Mouse (Mus musculus) frontal cortex, adult (tissue): Measurements from ENCODE around the gene P2rx4.
A peak's percentile ranks its signal among the peaks of the same experiment; 100 is the strongest.

Experiments used
- ATAC-seq: cut with Nextera tagmentation; 2 replicates; pipeline ENCODE4 v1.9.2; 2017; ENCODE audit warnings: mild to moderate bottlenecking, moderate library complexity, mixed read lengths; ENCODE audit not compliant: low TSS enrichment

Gene P2rx4

DNA sequence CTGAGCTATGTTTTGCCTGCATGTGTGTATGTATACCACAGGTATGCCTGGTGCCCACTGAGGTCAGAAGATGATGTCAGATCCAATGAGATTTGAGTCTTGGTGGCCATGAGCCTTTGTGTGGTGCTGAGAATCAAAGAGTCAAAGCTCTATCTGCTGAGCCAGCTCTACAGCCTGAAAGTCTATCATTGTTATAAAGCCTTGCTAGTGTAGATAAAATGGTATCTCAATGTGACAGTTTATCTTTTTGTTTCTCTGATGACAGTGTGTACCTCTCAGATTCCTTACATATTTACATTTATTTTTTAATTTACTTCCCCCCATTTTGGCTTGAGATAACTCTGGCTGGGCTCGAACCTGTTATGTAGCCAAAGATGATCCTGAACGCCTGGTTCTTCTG, 3.8 kb upstream of the P2rx4 start:
- no peak for ATAC-seq

DNA sequence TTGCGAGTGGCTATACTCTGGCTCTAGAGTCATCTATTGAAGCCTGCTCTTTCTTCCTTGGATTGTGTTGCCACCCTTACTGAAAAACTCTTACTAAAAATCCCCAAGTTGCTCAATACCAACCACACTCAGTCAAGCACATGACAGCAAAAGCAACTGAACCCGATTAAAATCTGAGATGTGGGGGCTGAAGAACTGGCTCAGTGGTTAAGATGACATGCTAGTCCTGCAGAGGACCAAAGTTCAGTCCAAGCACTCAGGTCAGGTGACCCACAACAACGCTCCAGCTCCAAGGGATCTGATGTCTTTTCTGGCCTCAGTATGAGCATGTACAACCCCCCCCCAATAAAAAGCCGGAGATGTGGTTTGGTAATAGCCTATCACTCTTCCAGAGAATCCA, 2.8 kb upstream of the P2rx4 start:
- no peak for ATAC-seq

DNA sequence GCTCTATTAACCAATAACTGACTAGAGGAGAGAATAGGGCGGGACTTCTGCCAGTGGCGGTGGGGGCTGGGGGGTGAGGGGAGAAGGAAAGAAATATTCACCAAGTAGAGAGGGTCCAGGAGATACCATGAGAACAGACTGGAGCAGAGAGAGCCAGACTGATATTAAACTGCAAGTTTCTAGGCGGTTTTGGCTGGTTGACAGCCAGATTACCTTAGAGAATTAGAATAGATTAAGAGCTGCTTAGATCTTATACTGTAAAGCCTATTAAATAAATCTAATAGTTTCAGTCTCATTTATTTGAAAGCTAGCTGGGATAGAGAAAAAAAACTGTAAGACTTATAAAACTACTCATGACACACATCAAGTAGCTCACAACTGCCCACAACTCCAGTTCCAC, 2.2 kb upstream of the P2rx4 start:
- no peak for ATAC-seq

DNA sequence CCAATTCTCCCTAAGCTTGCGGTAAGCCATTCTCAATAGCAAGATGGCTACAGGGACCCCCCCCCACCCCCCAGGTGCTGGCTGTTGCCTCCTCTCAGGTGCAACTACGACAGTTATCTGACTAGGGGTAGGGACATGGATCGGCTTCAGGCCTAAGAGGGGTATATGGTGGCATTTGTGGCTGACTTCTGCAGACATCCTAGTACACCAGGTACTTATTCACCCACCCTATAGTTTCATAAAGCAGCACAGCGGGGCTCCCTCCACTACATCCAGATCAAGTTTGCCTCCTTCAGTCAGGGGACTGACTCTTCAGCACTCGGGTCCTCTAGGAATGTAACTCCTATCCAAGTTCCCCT, 448 bp upstream of the P2rx4 start:
- ATAC-seq: 0 out of 2 replicates have a peak, but pooled peaks have one; percentile 5

DNA sequence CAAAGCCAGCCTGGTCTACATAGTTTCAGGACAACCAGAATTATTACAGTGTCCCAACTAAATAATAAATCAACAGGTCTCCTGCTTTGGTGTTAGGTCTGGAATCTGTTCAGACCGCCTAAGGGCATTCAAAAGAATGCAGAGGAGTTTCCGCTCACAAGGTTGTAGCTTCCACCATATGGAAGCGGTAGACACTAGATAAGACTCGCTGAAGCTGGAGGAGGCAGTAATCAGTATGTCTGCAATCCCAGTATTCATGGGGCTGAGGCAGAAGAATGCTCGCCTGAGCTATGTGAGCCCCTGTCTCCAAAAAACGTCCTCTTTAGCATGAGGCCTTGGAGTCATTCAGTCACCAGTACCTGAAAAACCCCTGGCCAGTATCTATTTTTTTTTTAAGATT, 1.5 kb downstream of the P2rx4 start:
- no peak for ATAC-seq

DNA sequence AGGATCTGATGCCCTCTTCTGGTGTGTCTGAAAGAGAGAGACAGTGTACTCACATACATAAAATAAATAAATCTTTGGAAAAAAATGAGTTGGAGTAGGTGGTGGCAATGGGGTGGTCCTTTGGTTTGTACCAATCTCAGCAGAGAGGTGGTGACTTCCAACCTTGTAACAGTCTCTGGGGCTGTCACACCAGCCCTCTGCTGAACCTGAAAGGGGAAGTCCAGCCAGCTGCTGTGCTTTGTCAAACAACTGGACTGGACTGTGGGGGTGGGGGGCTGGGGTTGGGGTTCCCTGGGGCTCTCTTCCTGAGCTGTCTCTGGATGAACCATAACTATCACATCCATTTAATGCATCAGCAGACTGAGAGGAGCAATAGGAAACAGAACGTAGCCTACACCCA, 8.4 kb downstream of the P2rx4 start:
- no peak for ATAC-seq

GRCm38 (mm10) chr5:122716793-122717192, 9.4 kb downstream of the P2rx4 start:
- no peak for ATAC-seq

DNA sequence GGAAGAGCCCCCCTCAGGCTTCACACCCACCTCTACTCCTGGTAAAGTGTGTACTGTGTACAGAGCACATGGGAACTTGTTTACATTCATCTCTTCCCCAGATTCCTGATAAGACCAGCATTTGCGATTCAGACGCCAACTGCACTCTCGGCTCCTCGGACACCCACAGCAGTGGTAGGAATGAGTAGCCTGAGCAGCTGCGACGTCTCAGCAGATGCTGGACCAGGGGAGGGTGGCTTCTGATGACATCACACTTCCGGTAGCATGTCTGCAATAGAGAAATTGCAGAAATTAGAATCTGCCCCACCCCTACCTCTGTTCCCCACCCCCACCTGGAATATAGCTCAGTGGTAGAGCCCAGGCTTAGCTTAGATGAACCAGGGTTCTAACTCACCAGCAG, 11.1 kb downstream of the P2rx4 start:
- ATAC-seq: no peak

DNA sequence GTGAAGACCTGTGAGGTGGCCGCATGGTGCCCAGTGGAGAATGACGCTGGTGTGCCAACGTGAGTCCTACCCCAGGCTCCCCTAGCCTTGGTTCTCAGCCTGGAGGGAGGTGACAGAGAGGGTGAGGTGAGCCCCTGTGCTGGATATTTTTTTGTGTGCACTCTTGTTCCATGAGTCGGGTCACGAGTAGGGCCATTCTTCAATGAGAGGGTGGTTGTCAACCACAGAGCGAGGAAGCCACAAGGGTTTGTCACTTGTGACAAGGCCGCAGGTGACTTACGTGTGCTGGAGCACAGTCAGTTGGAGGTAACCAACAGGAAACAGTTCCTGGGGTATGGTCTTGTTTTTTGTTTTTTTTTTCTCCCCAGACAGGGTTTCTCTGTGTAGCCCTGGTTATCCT, 11.8 kb downstream of the P2rx4 start:
- ATAC-seq: no peak

DNA sequence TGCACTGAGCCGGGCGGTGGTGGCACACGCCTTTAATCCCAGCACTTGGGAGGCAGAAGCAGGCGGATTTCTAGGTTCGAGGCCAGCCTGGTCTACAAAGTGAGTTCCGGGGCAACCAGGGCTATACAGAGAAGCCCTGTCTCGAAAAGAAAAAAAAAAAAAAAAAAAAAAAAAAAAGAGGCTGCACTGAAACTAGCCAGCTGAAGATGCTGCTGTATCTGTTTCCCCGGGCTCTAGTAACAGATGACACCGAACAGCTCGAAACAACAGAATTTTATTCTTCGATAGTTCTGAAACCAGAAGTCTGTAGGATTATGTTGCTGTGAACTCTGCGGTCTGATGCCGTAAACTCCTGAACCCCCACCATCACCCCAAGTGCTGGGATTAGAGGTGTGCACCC, 18.1 kb downstream of the P2rx4 start:
- ATAC-seq: no peak

- ATAC-seq: no peak
Measured at GRCm38 (mm10) chr5:122726068-122726467, 18.7 kb downstream of the P2rx4 start.

- ATAC-seq: no peak
Measured at GRCm38 (mm10) chr5:122726595-122726994, 19.3 kb downstream of the P2rx4 start.

- no peak for ATAC-seq
Measured at GRCm38 (mm10) chr5:122727096-122727495, 19.8 kb downstream of the P2rx4 start.

DNA sequence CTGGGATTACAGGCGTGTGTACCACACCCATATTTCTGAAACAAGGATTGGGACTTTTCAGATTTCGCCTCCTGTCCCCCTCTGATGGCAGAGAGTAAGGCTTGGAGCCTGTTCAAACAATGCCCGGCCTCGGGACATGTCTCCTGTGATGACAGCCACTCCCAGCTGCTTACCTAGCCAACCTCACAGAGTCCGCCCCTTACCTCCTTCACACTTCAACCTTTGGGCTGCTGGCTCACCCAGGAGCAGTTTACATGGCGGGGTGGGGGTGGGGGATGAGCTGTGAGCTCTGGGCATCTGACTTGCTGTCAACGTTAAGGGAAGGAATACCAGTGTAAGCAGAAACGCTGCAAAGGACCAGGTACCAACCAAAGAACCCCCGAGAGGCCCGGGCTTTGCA, 23.4 kb downstream of the P2rx4 start:
- no peak for ATAC-seq

GRCm38 (mm10) chr5:122731321-122731720, 24.0 kb downstream of the P2rx4 start:
- no peak for ATAC-seq

DNA sequence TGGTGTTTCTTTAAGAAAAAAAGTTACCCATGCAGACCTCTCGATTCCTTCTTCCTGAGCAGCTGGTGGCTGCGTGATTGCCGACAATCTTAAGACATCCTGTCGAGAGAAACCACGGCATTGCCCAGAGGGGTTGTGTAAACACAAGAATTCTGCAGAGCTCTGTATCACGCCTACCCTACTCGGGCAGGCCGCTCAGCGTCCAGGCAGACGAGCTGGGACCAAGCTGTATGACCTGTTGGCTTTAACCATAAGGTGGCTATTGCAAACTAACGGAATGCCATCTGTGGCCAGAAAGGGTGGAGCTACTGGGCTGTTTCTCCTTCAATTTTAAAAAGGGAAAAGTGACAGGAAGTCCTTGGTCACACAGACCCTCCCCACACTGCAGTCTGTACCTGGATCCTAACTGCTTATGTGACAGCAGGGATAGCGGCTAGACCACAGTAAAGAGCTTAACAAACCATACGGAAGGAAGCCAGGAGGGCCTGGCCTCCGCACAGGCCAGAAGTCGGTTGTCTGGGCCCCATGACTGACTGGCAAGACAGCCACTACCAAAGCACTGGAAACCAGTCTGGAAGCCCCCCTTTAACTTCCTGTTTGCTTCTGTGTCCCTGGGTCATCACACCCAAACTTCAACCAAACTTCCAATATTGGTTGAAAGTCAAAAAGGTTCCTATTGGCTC, 24.8 kb downstream of the P2rx4 start:
- no peak for ATAC-seq

DNA sequence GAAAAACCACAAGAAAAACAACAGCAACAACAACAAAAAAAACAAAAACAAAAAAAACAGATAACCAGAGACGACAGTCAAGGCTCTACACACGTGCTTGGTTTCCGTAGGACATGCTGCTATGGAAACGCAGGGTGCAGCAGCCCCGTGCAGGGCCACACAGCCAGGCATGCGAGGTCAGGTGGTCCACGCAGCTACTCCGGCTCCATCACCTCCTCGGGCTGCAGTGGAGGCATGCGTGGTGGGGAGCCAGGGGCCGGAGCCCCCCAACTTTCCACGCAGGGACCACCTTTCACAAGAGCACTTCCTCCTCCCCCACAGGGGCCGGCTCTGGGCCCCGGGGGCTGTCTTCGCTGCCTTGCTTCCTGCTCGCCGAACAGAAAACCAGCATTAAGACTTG, 26.5 kb downstream of the P2rx4 start:
- no peak for ATAC-seq

GRCm38 (mm10) chr5:122735853-122736252, 28.5 kb downstream of the P2rx4 start:
- no peak for ATAC-seq

GRCm38 (mm10) chr5:122736761-122737160, 29.4 kb downstream of the P2rx4 start:
- ATAC-seq: no peak

DNA sequence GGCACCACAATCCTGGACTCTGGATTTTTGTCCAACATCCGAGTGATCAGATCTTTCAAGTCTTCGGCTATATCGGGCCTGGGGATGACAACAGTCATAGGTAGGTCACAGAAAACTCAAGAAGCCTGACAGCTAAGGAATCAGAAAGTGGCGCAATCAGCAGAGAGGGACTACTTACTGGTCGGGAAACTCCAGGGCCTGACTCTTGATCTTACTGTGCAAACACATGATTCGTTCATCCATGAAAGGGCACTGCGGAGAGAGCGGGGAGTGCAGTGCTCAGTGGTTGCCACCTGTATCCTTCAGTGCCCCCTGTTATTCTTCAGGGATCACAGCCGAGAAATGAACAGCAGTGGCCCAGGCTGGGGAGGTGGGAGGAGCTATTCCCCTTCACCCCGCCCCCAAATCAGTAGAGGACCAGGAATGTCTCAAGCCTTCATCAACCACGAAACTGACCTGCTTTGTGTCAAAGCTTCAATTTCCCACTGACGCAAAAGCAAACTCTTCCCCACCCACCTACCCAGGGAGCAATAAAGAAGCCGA, 36.6 kb downstream of the P2rx4 start:
- ATAC-seq: no peak

DNA sequence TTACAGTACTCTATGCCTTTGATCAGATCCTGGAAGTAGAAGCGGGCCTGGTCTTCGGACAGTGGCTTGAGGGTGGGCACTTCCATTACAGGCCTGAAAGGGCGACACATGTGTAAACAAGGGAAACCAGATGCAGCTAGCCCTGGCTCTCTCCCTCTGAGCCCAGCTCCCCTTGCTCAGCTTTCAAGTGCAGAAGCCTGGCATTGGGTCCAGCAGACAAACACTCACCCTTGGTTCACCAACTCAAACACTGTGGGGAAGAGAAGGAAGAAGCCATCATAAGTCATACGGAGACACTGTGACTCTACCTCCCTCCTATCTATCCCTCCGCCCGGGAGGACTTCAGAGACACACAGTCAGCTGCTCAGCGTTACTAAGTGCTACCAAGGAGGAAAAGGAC, 40.6 kb downstream of the P2rx4 start:
- ATAC-seq: no peak

DNA sequence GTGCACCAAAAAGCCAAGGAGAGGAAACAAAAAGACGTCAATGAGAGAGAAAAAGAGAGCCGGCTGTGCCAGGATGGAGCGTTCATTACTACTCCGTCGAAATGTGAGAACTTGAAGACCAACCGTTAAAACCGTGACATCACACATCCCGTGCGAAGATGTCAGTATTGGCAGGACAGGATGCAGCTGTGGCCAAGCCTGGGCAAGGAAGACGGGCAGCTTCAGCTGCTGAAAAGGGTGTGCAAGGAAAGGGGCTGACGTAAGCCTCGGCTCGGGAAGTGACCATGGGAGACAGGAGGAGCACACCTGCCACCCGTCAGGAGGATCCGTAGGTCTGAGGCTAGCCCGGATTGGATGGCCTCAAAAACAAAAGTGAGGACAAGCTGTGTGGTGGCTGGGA, 47.1 kb downstream of the P2rx4 start:
- ATAC-seq: no peak

DNA sequence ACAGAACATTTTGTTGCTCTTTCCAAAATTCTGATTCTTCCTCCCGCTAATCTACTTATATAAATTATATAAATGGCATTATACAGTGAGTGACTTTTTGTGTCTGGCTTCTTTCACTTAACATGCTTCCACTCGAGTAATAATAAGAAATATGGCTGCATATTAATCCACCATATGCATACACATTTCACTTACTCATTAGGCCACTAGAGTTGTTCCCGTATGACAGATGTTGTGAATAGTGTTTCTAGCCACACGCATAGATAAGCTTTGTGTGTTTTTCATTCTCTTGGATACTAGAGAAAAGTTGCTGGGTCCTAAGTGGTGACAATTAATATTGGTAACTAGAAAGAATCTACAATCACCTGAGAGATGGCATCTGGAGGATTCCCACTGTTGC, 48.3 kb downstream of the P2rx4 start:
- no peak for ATAC-seq

GRCm38 (mm10) chr5:122756144-122756543, 48.8 kb downstream of the P2rx4 start:
- ATAC-seq: no peak
